Mouse (Mus musculus) CH12.LX (cell line): ENCODE data around the gene Mknk2.

Experiments used
- CTCF ChIP-seq, 2 experiments: IDR thresholded peaks in 1 of 2; conservative IDR thresholded peaks in 1 of 2; 2 replicates each; pipeline ENCODE4 v1.5.1; 2011 to 2012; ENCODE audit warnings: low read depth in 2 of 2, low read length in 2 of 2, improper control_type of control experiment in 1 of 2, inconsistent platforms in 1 of 2, mild to moderate bottlenecking in 1 of 2, moderate library complexity in 1 of 2
- EP300 ChIP-seq: IDR thresholded peaks from 2 replicates; pipeline ENCODE4 v1.6.1; 2011; ENCODE audit warnings: low read length, improper control_type of control experiment
- POLR2A ChIP-seq: IDR thresholded peaks from 2 replicates; pipeline ENCODE4 v1.6.1; 2011; ENCODE audit warnings: low read depth, mild to moderate bottlenecking, improper control_type of control experiment, low read length

GRCm38 (mm10) chr10:80658194-80658840, 19.6 kb downstream of the Mknk2 start:
- 0 out of 2 replicates have a peak, but pooled peaks have one; percentile 13 for TF ChIP-seq EP300
- TF ChIP-seq CTCF (conservative IDR thresholded peaks at IDR 0.05 in 1 of 2, IDR thresholded peaks at IDR 0.05 in 1 of 2; ENCODE audit: low read depth in 2 of 2, low read length in 2 of 2) = no peak
- no peak for TF ChIP-seq POLR2A
